16 mouse cellular contexts compared by ENCODE assay signal in the genomic region with DNA sequence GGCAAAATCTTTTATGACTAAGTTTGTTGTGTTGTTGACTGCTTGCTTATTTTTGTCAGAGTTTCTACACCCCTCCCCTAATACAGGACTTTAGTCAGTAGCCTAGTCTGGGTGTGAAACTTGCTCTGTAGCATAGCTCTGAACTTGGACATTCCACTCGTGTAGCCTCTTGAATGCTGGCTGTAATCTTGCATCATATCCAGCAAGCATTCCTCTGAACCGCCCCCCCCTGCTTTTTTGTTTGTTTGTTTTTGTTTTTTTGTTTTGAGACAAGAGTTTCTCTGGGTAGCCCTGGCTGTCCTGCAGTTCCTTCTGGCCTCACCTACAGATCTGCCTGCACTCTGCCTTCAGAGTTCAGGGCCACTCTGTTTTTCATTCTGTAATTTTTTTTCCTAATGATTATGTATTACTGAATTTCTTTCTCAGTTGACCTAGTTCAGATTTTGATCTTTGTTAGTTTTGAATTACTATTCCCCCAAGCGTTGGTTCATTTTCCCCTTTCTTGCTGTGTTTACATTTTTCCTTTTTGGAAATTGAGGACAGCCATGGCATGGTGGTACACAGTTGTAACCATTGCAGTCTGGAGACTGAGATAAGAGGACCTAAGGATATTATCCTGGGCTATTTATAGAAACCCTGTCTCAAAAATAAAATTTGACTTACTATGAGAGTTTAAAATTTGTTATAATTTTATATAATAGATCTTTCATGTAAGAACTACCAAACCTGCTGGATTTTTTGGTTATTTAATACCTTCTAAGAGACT. TPM values are rescaled to one million over a fixed set of nuclear protein-coding genes. Genes with fewer than 3 reads are reported as not detected.
DNase-seq lines count a peak whose midpoint lies in the region; ATAC-seq lines count a peak whose summit lies in the region.
"Had no signal": no experiment of that assay in that cellular context is flagged by ENCODE, and none has a peak within 500 bp of the region (broad histone marks: within the 10 kb centered on the region; RNA-seq: fewer than 3 reads in every experiment).

No protein-coding gene starts in this region.

- WGBS in heart, embryonic 14.5 days, result 34% methylated on average over 3 of the region's 3 CpGs
- WGBS in heart, embryonic 10.5 days, result 53% methylated on average over 3 of the region's 3 CpGs
- WGBS in lung, embryonic 16.5 days, result 43% methylated on average over 3 of the region's 3 CpGs
- 88% methylated on average over 3 of the region's 3 CpGs for WGBS in neural tube, embryonic 15.5 days

- DNase-seq in heart, embryonic 10.5 days (ENCODE audit: low spot score), result no peak
- DNase-seq in lung, postnatal 4 days, result no peak
- DNase-seq in lung, postnatal 25 days (ENCODE audit: low spot score), result peak; percentile 12
- DNase-seq: B cell, adult 2 months; cerebellum, adult 9-11 months; embryo, embryonic 11 days; right cerebral cortex, postnatal 25 days; thymus, postnatal 25 days had no signal

- no peaks in the 10 kb centered on the region for H3K9me3 ChIP-seq in heart, embryonic 14.5 days (ENCODE audit: control insufficient read depth, low read length)
- H3K9me3 ChIP-seq in heart, embryonic 10.5 days, result no peaks in the 10 kb centered on the region
- H3K9me3 ChIP-seq in lung, embryonic 16.5 days (ENCODE audit: control insufficient read depth, low read length), result no peaks in the 10 kb centered on the region
- H3K9me3 ChIP-seq in neural tube, embryonic 15.5 days (replicated peaks), result no peaks in the 10 kb centered on the region
- H3K9me3 ChIP-seq: hindbrain, embryonic 12.5 days had no signal

- peaks cover 4 to 21% of the 10 kb centered on the region in 2 experiments; a peak in 3 of 4 replicates for H3K4me1 ChIP-seq in heart, embryonic 14.5 days (ENCODE audit: control insufficient read depth in 2 of 2, insufficient read depth in 2 of 2, low read length in 2 of 2)
- peaks cover 18% of the 10 kb centered on the region; the same call in 1 of the 2 replicates for H3K4me1 ChIP-seq in heart, embryonic 10.5 days
- H3K4me1 ChIP-seq in lung, embryonic 16.5 days (replicated peaks; ENCODE audit: control insufficient read depth, insufficient read depth, low read length), result peaks cover 4% of the 10 kb centered on the region; the same call in 1 of the 2 replicates
- 0 out of 2 replicates have a peak, but pooled peaks cover 2% of the 10 kb centered on the region for H3K4me1 ChIP-seq in neural tube, embryonic 15.5 days

- H3K9ac ChIP-seq in heart, embryonic 14.5 days (ENCODE audit: low read length), result no peak overlapping the region
- H3K9ac ChIP-seq in lung, embryonic 16.5 days (ENCODE audit: low read length), result no peak overlapping the region
- no peak overlapping the region for H3K9ac ChIP-seq in neural tube, embryonic 15.5 days (replicated peaks)
- H3K9ac ChIP-seq: hindbrain, embryonic 12.5 days had no signal

- peak overlapping the region; percentile 6 to 27; a peak in 1 of 4 replicates for H3K27ac ChIP-seq in heart, embryonic 14.5 days (replicated peaks in 1 of 2; ENCODE audit: control insufficient read depth in 1 of 2, insufficient read depth in 1 of 2, low read depth in 2 of 2, low read length in 2 of 2)
- no peak overlapping the region for H3K27ac ChIP-seq in heart, embryonic 10.5 days
- H3K27ac ChIP-seq in lung, embryonic 16.5 days (ENCODE audit: low read length), result no peak overlapping the region
- no peak overlapping the region for H3K27ac ChIP-seq in neural tube, embryonic 15.5 days (replicated peaks)
- H3K27ac ChIP-seq: hindbrain, embryonic 12.5 days had no signal

- H3K36me3 ChIP-seq in heart, embryonic 14.5 days (ENCODE audit: control insufficient read depth, insufficient read depth, low read length), result 0 out of 2 replicates have a peak, but pooled peaks cover 3% of the 10 kb centered on the region
- H3K36me3 ChIP-seq in heart, embryonic 10.5 days, result no peaks in the 10 kb centered on the region
- no peaks in the 10 kb centered on the region for H3K36me3 ChIP-seq in lung, embryonic 16.5 days (ENCODE audit: control insufficient read depth, insufficient read depth, low read length)
- H3K36me3 ChIP-seq in neural tube, embryonic 15.5 days, result no peaks in the 10 kb centered on the region
- H3K36me3 ChIP-seq: hindbrain, embryonic 12.5 days had no signal

- no peak for ATAC-seq in heart, embryonic 14.5 days (ENCODE audit: insufficient number of reproducible peaks, insufficient read depth, low FRiP score, low read depth)
- peak; percentile 47; the same call in 1 of the 2 replicates for ATAC-seq in lung, embryonic 16.5 days (ENCODE audit: low read depth)
- ATAC-seq in erythroid progenitor cell, adult 5-6 weeks (replicated peaks; ENCODE audit: low FRiP score, poor library complexity, severe bottlenecking), result peak; percentile 75
- no peak for ATAC-seq in neural tube, embryonic 15.5 days (ENCODE audit: low FRiP score)
- ATAC-seq in cerebellum, adult (ENCODE audit: insufficient number of reproducible peaks, low FRiP score, low TSS enrichment), result no peak
- ATAC-seq: forebrain, embryonic 14.5 days; inflammation-experienced regulatory T-cells, adult 6 months had no signal

- no peak overlapping the region for H3K4me3 ChIP-seq in heart, embryonic 14.5 days (ENCODE audit: control insufficient read depth in 1 of 2, insufficient read depth in 1 of 2, low read depth in 1 of 2, low read length in 2 of 2)
- no peak overlapping the region for H3K4me3 ChIP-seq in heart, embryonic 10.5 days
- H3K4me3 ChIP-seq in lung, embryonic 16.5 days (ENCODE audit: low read length), result no peak overlapping the region
- no peak overlapping the region for H3K4me3 ChIP-seq in neural tube, embryonic 15.5 days (replicated peaks)
- H3K4me3 ChIP-seq: hindbrain, embryonic 12.5 days had no signal

- no peak overlapping the region for H3K4me2 ChIP-seq in heart, embryonic 14.5 days (ENCODE audit: low read length)
- no peak overlapping the region for H3K4me2 ChIP-seq in lung, embryonic 16.5 days (ENCODE audit: low read depth, low read length)
- H3K4me2 ChIP-seq in neural tube, embryonic 15.5 days, result no peak overlapping the region
- H3K4me2 ChIP-seq: hindbrain, embryonic 12.5 days had no signal

- no peaks in the 10 kb centered on the region for H3K27me3 ChIP-seq in heart, embryonic 14.5 days (ENCODE audit: control insufficient read depth, insufficient read depth, low read length)
- H3K27me3 ChIP-seq in heart, embryonic 10.5 days (ENCODE audit: insufficient read depth, poor library complexity, severe bottlenecking), result no peaks in the 10 kb centered on the region
- H3K27me3 ChIP-seq in lung, embryonic 16.5 days (ENCODE audit: control insufficient read depth, insufficient read depth, low read depth, low read length), result no peaks in the 10 kb centered on the region
- H3K27me3 ChIP-seq in neural tube, embryonic 15.5 days (replicated peaks), result no peaks in the 10 kb centered on the region
- H3K27me3 ChIP-seq: hindbrain, embryonic 12.5 days had no signal

RNA-seq across cellular contexts. Expression of gene Lcor, which starts 41.5 kb away (rescaled TPM):
- 10.9 and 12.6 TPM in 2 replicates for polyA plus RNA-seq in heart, embryonic 14.5 days (2014; fragmentation: Nextera tagmentation; extraction: Ambion mirVana)
- 12.4 and 12.5 TPM in 2 replicates for polyA plus RNA-seq in heart, embryonic 10.5 days (2016; fragmentation: Nextera tagmentation; extraction: Ambion mirVana)
- 10.7 and 11.4 TPM in 2 replicates for polyA plus RNA-seq in lung, embryonic 16.5 days (2015; fragmentation: Nextera tagmentation; extraction: Ambion mirVana)
- 16.6 and 26.0 TPM in 2 replicates for total RNA-seq in erythroid progenitor cell, adult 5-6 weeks (2015; ENCODE audit: low replicate concordance)
- 36.3 and 41.6 TPM in 2 replicates for total RNA-seq in erythroid progenitor cell, adult 5-6 weeks (2017; ENCODE audit: low replicate concordance)
- polyA plus RNA-seq in neural tube, embryonic 15.5 days (2015; fragmentation: Nextera tagmentation; extraction: Ambion mirVana), result 12.4 and 13.8 TPM in 2 replicates

RNA-seq across cellular contexts. Expression of gene Gm340, which starts 58.2 kb away (rescaled TPM):
- 2.1 and 2.9 TPM in 2 replicates for polyA plus RNA-seq in heart, embryonic 14.5 days (2014; fragmentation: Nextera tagmentation; extraction: Ambion mirVana)
- polyA plus RNA-seq in heart, embryonic 10.5 days (2016; fragmentation: Nextera tagmentation; extraction: Ambion mirVana), result 1.8 and 1.9 TPM in 2 replicates
- 1.9 and 2.1 TPM in 2 replicates for polyA plus RNA-seq in lung, embryonic 16.5 days (2015; fragmentation: Nextera tagmentation; extraction: Ambion mirVana)
- total RNA-seq in erythroid progenitor cell, adult 5-6 weeks (2015; ENCODE audit: low replicate concordance), result 14.3 and 18.7 TPM in 2 replicates
- 26.2 and 27.9 TPM in 2 replicates for total RNA-seq in erythroid progenitor cell, adult 5-6 weeks (2017; ENCODE audit: low replicate concordance)
- 1.8 TPM in 2 replicates for polyA plus RNA-seq in neural tube, embryonic 15.5 days (2015; fragmentation: Nextera tagmentation; extraction: Ambion mirVana)

Comparison
In these comparisons a context has a peak if more than half of its experiments do, and no peak if none do; other contexts are left out.
1. H3K27ac ChIP-seq: peak in heart, embryonic 14.5 days (2 of 2); none in heart, embryonic 10.5 days (single experiment), lung, embryonic 16.5 days (single experiment) and neural tube, embryonic 15.5 days (single experiment).
2. ATAC-seq: peak in lung, embryonic 16.5 days (single experiment) and erythroid progenitor cell, adult 5-6 weeks (single experiment); none in heart, embryonic 14.5 days (single experiment), neural tube, embryonic 15.5 days (single experiment) and cerebellum, adult (single experiment).